Mouse (Mus musculus) left cerebral cortex, postnatal 14 days (tissue): Measurements from ENCODE around the gene Necap2. TPM values are rescaled to one million over a fixed set of nuclear protein-coding genes. Genes with fewer than 3 reads are reported as not detected.

Experiments used
- DNase-seq, 2 experiments: peaks; one replicate each; pipeline ENCODE4 v3.0.0; 2021 to 2022; ENCODE audit warnings: low spot score in 2 of 2, mixed read lengths in 1 of 2
- intact Hi-C: fragments of 180-260 bp; cut with DNase I; formaldehyde crosslinking; loops from one replicate; pipeline ENCODE4 v1.15.1; 2025
- long read RNA-seq, 2 experiments: library from polyadenylated mRNA; stranded (forward); transcript quantifications; one replicate each; pipeline ENCODE4 v2.0.0; 2021
- total RNA-seq, 2 experiments: library from RNA; stranded (reverse); gene quantifications; 2 replicates each; pipeline ENCODE4 v1.2.3; 2021

Necap2 gene
- 10 to 100 TPM; 45.4 to 50.2 TPM for total RNA-seq
- long read RNA-seq, experiment 1, transcript Necap2-201 (8 exons, 1,906 nt): major isoform, 59 of 78 reads
- long read RNA-seq, experiment 1, partial matches to known transcripts: 4 of 78 reads
- long read RNA-seq, experiment 1, other reads (novel, unspliced or antisense): 15 of 78 reads
- long read RNA-seq, experiment 2, transcript Necap2-201 (8 exons, 1,906 nt): major isoform, 39 of 66 reads
- long read RNA-seq, experiment 2, partial matches to known transcripts: 4 of 66 reads
- long read RNA-seq, experiment 2, other reads (novel, unspliced or antisense): 23 of 66 reads

- DNase-seq: peak; percentile 95 to 96
- intact Hi-C loops: loop anchor here (5.0 kb wide), 1 partner anchor 39 kb away; no protein-coding TSS in a partner anchor
Measured at GRCm38 (mm10) chr4:141077681-141078509, at the start of gene Necap2. TSS of gene Necap2 (minus strand) at chr4:141078357.

GRCm38 (mm10) chr4:141123065-141123464, 44.9 kb upstream of the Necap2 start:
- intact Hi-C loops: no loop called here
- no peak for DNase-seq

GRCm38 (mm10) chr4:141122663-141123062, 44.5 kb upstream of the Necap2 start:
- intact Hi-C loops: no loop called here
- no peak for DNase-seq

- intact Hi-C loops: no loop called here
- peak; percentile 67 to 76 for DNase-seq
Measured at GRCm38 (mm10) chr4:141120700-141121099, 42.5 kb upstream of the Necap2 start.

GRCm38 (mm10) chr4:141118691-141119090, 40.5 kb upstream of the Necap2 start:
- DNase-seq: no peak
- intact Hi-C loops: loop anchor here (5.0 kb wide), 1 partner anchor 41 kb away; the partner anchor contains the start of gene Necap2

- intact Hi-C loops: loop anchor here (5.0 kb wide), 1 partner anchor 38 kb away; the partner anchor contains the start of gene Necap2
- no peak for DNase-seq
Measured at GRCm38 (mm10) chr4:141115398-141115797, 37.2 kb upstream of the Necap2 start.

GRCm38 (mm10) chr4:141114521-141114981, 36.4 kb upstream of the Necap2 start:
- peak; percentile 62 to 81 for DNase-seq
- intact Hi-C loops: no loop called here

GRCm38 (mm10) chr4:141113831-141114230, 35.7 kb upstream of the Necap2 start:
- DNase-seq: peak in 1 of 2 experiments; percentile 28

GRCm38 (mm10) chr4:141108196-141108732, 30.1 kb upstream of the Necap2 start:
- DNase-seq: no peak
- intact Hi-C loops: no loop called here

More at GRCm38 (mm10) chr4:141113831-141114230, 35.7 kb upstream of the Necap2 start:
- intact Hi-C loops: no loop called here

- intact Hi-C loops: no loop called here
- DNase-seq: no peak
Measured at GRCm38 (mm10) chr4:141106526-141107183, 28.5 kb upstream of the Necap2 start.

- peak in 1 of 2 experiments; percentile 55 for DNase-seq
- intact Hi-C loops: no loop called here
Measured at GRCm38 (mm10) chr4:141101855-141102254, 23.7 kb upstream of the Necap2 start.

- DNase-seq: no peak
- intact Hi-C loops: no loop called here
Measured at GRCm38 (mm10) chr4:141101291-141101690, 23.1 kb upstream of the Necap2 start.

- no peak for DNase-seq
- intact Hi-C loops: no loop called here
Measured at GRCm38 (mm10) chr4:141099956-141100355, 21.8 kb upstream of the Necap2 start.

- intact Hi-C loops: no loop called here
- DNase-seq: no peak
Measured at GRCm38 (mm10) chr4:141098935-141099334, 20.8 kb upstream of the Necap2 start.

- intact Hi-C loops: no loop called here
- no peak for DNase-seq
Measured at GRCm38 (mm10) chr4:141096710-141097109, 18.6 kb upstream of the Necap2 start.

- intact Hi-C loops: no loop called here
- DNase-seq: no peak
Measured at GRCm38 (mm10) chr4:141095016-141095415, 16.9 kb upstream of the Necap2 start.

GRCm38 (mm10) chr4:141088714-141089113, 10.6 kb upstream of the Necap2 start:
- intact Hi-C loops: no loop called here
- DNase-seq: peak; percentile 51 to 72

GRCm38 (mm10) chr4:141088033-141088432, 9.9 kb upstream of the Necap2 start, which contains the start of gene Spata21:
TSS of gene Spata21 (plus strand) at chr4:141088333.
- no peak for DNase-seq
- intact Hi-C loops: no loop called here

GRCm38 (mm10) chr4:141086862-141087261, 8.7 kb upstream of the Necap2 start:
- DNase-seq: no peak
- intact Hi-C loops: no loop called here
